Mouse (Mus musculus): ENCODE results near the gene Scyl2.
"Not testable (repeated sequence)": the region's sequence is repeated elsewhere in the genome, so short reads cannot be mapped to it uniquely, and the experiment has no call there.

The Scyl2 gene

DNA sequence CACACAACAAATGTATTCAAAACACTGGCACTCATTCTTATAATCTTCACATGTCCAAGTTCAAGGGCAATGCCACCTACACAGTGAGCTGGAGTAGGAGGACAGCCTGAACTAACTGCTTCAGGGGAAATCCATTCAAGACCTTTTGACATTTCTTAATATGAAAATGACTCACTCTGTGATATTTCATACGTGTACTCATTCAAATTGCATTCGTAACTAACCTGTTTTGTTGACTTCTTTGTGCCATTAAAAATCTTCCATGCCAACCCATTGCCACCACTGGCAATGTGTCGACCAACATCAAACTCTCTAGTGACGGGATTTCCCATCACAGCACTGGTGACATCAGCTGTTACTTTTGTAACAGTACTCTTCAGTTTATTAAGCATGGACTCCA, 8.0 kb downstream of the Scyl2 start:
- DNase-seq = no peak

DNA sequence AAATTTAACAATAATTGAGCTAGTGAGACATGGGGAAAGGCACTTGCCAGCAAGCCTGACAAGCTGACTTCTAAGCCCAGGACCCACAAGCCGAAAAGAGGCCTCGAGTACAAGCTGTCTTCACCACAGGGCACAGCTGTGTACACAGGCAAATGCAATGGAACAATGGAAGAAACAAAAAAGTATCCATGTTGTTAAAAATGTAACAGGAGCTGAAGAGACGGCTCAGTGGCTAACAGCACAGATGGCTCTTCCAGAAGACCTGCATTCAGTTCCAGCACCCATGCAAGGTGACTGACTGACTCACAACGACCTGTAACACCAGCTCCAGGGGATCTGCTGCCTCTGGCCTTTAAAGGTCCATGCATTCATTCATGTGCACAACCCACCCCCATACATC, 9.5 kb downstream of the Scyl2 start:
- peak; percentile 24 to 31 for DNase-seq

DNA sequence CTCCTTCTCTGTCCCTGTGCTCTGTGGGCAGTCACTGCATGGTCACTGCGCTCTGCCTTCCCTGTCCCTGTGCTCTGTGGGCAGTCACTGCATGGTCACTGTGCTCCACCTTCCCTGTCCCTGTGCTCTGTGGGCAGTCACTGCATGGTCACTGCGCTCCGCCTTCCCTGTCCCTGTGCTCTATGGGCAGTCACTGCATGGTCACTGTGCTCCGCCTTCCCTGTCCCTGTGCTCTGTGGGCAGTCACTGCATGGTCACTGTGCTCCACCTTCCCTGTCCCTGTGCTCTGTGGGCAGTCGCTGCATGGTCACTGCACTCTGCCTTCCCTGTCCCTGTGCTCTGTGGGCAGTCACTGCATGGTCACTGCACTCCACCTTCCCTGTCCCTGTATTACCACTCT, 15.7 kb downstream of the Scyl2 start:
- not testable (repeated sequence) for DNase-seq

DNA sequence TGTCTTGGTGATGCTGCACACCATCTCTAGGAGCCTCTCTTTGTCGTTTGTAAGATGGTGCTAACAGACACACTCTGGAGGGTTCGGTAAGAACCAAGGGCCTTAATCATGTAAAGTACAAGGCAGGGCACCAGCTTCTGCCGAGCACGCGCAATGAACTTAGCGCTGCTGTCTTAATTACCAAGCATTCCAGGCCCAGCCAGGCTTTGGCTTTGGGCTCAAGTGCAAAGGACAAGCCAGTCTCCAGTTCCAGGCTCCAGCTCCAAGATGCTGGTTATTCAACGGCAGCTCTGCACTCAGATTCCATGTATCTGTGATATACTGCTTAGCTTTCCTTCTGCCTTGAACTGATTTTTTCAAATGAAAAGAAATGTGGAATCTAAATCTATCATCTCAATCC, 18.5 kb downstream of the Scyl2 start:
- DNase-seq = no peak

DNA sequence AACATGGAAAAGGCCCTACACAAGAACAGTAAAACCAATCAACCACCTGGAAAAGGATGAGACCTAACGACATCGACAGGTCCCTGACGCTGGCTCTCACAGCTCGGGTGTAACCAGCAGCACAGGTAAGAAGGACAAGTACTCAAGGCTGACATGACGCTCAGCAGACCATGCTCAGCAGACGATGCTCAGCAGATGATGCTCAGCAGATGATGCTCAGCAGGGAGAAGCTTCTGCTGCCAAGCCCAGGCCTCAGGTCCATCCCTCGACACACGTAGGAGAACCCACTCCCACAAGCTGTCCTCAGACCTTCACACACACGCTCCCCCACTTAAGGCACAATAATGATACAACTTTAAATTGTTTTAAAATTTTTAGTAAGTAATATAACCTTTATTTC, 20.4 kb downstream of the Scyl2 start:
- peak; percentile 85 to 92 for DNase-seq

DNA sequence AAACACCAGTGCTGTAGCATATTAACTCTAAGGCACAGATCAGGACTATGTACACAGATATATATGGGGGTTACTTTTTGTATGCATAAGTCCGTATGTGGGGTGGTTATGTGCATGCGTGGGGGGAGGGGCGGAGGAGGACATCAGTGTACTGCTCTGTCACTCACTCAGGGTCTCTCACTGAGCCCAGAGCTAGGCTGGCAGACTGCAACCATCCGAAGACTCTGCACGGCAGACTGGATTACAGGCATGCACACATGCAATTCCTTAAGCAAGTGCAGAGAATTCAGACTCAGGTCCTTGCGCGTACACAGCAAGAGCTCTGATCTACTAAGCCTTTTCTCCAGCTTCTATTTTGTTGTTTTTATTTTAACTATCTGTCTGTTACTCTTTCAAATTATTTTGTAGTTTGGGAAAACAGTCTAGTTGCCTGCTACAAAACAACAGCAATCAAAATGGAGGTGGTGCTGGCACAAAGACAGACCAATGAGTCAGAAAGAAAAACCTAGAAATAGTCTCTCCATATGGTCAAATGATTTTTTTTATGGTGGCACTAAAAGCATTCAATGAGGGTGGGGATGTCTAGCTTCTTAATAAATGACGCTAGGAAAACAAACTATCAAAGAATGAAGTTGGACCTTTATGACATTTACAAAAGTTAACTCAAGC, 21.0 kb downstream of the Scyl2 start:
- peak; percentile 44 to 51 for DNase-seq

DNA sequence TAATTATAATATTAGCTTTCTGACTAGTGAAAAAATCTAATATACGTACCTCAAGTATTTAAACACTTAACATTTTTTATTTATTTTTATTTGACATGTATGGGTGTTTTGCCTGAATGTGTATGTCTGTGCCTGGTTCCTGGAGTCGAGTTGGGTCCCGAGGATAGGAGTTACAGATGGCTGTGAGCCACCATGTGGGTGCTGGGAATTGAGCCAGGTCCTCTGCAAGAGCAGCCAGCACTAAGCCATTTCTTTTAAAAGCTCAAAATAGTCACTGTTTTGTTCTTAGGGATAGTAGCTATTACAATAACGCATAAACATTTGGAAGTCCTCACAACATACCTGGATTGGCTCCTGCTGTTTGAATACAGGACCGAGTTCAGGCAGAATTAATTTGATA, 29.7 kb downstream of the Scyl2 start:
- DNase-seq = peak; percentile 80 to 83

DNA sequence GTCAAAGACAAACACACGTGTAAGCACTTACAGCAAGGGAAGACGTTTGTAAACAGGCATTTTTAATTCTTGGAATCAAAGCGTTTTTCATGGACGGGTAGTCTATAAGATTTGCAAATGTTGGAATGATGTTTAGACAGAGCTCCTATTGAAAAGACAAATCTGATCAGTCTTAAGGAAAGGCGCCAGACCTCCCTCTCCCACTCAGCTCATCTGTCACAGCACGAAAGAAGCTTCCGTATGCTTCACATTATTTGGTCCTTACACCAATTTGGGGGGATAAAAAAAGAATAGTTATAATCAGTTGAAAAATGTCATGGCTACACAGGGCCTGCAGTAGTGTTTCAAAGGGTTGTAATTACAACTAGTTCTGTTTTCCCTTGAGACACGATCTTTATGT, 33.2 kb downstream of the Scyl2 start:
- no peak for DNase-seq

DNA sequence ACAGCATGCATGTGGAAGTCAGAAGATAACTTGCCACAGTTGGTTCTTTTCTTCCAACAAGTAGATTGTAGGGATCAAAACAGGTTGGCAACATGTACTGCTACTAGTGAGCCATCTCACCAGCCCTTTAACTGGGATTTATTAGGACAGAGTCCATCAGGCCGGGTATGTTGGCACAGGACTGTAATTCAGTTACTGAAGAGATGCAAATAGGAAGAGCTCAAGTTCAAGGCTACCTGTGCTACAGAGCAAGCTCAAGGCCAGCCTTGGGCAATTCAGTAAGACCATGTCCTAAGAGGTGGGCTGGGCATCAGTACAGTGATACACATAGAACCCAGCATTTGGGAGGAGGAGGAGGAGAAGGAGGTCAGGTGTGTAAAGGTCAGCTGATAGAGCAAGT, 34.4 kb downstream of the Scyl2 start:
- DNase-seq = no peak

DNA sequence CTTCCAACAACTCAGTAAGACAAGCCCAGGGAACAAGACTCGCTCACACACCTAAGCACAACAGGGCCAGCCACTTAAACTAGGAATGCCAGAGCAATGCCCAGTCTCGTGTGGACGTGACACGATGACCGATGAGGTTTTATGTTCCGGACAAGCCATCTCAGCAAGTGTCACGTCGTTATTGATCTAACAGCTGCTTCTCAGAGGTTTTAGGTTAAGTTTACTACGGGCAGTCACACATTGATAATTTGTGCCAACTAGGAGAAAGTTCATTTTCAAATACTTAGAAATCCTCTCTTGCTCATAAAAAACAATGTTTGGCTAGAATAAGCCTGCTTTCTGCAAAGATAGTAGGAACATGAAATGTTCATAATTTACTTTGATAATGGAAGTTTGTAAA, 39.2 kb downstream of the Scyl2 start:
- DNase-seq = no peak

DNA sequence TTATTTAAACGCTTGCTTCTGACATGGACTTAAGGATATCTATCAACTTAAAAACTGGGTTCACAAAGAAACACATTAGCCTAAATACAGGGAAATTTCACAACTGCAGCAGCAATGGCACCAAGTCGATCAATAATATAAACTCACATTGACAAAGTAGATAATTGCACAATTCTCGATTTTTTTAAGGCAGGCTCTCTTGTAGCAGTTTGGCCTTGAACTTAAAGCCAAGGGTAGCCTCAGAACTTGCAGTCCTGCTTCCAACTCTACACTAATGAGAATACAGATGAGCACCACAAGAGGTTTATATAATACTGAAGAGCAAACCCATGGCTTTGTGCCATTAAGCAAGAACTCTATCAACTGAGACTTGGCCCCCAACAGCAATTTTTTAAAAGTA, 49.1 kb downstream of the Scyl2 start:
- DNase-seq = no peak

DNA sequence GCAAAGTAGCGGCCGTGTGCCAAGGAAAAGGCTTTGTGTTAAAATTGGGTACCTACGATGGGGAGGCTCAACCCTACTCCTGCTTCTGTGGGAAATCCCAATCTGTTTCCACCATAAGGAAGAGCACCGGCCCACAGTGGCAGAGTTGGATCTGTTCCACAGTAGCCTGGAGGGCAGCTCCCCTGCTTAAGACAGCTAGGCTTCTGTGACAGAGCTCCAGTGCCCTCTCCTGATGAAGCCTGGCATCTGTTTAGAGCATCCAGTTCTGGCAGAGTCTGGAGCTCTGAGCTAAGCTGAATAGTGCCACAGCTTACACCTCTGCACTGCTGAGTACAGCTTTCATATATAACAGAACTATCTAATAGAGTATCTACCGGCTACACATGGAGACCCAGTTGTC, 51.1 kb downstream of the Scyl2 start:
- peak; percentile 70 to 72 for DNase-seq

DNA sequence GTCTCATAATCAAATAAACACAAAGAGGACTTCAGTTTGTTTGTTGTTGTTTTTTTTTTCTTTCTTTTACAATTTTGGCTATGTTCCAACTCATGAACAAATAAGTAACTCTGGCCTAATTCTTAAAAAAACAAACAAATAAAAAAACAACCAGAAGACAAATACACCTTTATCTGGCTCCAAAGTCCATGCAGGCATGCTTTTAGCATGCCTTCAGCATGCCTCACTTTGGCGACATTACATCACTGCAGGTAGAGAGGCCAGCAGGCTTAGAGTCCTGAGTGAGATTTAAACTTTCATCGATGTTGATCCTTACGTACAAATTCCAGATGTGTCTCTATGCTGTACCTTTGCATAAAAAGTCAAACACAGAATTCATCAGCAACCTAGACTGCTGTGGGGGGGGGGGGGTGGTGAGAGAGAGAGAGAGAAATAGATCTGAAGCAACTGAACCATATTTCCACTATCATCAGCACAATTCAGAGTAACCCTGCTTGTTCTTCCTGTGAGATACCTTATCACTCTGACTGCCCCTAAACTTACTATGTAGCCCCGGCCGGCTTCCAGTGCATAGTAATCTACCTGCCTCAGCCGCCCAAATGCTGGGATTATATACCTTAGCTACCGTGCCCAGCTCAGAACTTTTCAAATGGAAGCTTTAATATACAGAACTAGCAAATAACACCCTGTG, 52.2 kb downstream of the Scyl2 start:
- DNase-seq = no peak

DNA sequence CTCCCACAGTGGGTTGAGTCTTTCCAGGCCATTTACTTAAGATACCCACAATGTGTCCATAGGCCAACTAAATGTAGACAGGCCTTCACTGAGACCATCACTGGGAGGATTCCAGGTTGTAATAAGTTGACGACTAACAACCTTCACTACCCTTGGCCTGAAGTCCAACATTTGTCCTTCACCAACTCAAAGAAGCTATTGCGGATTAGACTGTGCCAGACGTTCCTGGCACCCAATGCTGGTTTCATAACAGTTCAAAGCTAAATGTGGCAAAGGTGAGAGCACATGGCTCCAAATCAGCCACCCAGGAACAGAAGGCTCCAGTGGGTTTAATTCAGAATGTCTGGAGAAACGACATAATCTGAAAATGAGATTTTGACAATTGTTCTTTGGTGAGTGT, 53.0 kb downstream of the Scyl2 start:
- DNase-seq = no peak

DNA sequence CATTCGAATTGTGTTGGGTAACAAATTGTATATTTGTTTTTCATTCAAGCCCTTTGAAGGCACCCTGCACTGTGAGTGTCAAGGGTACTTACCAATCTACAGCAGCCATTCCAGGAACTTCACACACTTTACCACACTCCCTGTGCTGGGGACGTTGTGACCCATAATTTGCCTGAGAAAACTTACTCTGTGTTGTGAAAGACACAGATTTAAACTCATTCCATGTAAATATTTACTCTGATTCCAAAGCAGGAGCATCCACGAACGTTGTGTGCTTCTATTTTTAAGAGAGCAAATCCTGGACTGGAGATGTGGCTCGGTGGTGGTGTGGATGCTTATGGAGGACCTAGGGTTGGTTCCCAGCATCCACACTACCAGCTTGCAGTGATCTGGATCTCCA, 54.3 kb downstream of the Scyl2 start:
- DNase-seq = no peak

DNA sequence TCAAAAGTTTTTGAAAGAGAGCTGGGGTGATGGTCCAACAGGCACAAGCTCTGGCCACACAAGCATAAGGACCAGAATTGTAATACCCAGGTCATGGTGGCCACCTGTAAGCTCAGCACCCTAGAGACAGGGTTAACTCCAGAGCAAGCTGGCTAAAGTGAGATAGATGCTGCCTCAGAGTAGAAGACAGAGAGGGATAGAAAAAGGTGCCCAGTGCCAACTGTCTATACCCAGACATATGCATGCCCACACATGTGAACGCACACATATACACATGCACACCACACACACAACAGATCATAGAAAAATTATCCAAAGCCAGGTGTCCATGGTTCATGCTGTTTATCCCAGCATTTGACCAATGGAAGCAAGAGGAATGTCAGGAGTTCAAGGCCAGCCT, 55.5 kb downstream of the Scyl2 start:
- no peak for DNase-seq

DNA sequence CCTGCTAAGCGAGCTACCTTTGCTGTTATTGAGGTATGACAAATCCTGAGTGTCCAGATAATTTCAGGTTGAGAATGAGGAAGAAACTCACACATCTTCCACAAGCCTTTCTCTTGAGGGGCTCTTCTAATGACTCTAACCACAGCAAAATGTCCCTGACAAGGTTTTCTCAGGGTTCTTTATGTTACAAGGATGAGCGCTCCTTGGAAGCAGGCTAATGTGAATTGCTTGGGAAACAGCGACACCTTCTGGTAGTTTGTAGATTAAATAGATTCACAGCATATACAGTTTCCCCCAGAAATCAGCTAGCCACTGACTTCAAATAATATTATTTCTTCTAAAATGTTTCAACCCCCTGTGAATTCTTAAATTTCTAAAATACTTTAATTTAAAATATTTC, 56.0 kb downstream of the Scyl2 start:
- peak; percentile 78 to 83 for DNase-seq

DNA sequence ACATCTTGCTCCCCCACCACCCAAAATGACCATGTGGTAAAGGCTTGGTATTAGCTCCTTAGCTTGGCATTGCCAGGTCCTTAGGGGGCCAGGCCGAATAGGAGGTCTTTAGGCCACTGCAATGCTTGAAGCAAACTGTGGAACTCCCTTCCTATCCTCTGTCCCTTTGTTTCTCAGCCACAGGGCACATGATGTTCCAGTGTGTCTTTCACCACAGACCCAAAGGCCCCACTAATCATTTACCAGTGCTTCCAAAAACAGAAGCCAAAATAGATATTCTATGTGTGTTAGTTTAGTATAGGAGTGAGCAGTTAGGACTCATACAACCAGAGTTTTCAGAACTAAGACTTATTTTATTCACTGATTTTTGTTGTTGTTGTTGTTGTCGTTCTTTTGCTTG, 59.4 kb downstream of the Scyl2 start:
- no peak for DNase-seq

DNA sequence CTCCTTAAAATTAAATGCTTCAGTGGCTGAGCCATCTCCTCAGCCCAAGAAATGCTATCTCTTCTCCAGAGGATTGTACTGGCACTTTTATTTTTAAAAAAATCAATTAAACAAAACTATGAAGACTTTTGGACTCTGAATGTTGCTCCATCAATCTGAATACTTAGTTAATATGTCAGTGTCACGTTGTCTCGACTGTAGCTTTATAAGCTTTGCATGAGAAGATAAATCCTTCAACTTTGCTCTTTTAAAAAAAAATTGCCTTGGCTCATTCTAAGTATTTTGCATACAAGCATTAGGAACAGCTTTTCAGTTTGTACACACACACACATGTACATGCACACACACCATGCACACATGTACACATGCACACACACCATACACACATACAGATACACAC, 61.9 kb downstream of the Scyl2 start:
- DNase-seq = no peak

DNA sequence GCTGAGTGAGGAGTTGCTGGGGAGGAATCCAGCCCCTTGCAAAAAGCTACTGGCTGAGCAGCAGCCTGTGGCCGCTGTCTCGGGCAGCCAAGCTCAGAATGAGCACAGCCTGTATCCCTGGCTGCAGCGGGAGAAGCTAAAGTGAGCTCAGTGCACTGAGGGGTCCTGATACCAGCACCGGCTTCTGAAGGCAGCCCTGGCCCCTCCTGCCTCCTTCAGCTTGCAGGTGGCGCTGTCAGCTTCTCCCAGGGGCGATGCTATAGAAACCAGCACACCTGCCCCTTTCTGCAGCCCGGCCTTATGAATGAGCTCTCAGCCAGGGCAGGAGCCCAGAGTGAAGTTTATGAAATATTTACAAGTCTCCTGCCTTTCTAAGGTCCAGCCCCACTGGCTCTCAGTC, 65.0 kb downstream of the Scyl2 start, which contains the start of gene Slc17a8:
Gene Slc17a8 (minus strand): TSS at position 125 of the 400 bp plus-strand sequence.
- DNase-seq = no peak

DNA sequence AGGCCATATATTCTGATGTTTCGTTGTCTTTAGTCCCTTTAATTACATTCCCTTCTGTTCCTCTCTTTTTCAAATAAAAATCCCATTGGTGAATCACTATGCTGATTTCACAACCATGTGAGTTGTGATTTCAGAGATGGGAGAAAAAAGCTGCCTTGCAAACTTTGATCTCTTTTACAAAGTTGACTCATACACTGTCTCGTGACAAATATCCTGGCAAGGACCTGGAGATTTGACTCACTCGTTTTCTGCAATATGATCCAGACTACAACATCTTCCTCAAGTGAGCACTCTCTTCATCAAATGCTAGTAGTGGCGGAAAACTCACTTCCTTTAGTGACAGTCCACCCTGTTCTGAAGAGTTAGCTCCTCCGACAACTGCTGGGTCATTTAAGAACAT, 86.8 kb downstream of the Scyl2 start:
- no peak for DNase-seq

DNA sequence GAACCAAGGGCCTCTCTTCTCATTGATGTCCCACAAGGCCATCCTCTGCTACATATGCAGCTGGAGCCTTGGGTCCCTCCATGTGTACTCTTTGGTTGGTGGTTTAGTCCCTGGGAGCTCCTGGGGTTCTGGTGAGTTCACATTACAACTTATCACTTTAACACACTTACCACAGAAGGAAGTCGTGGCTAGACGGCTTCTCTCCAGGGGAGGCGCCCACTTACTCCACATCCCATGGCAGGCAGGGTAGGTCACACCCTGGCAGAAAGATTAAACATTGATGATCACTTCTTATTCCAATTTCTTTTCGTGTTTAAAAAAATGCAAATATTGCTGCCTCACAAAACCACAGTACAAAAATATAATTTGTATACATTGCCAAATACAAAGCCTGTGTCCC, 88.8 kb downstream of the Scyl2 start:
- no peak for DNase-seq

DNA sequence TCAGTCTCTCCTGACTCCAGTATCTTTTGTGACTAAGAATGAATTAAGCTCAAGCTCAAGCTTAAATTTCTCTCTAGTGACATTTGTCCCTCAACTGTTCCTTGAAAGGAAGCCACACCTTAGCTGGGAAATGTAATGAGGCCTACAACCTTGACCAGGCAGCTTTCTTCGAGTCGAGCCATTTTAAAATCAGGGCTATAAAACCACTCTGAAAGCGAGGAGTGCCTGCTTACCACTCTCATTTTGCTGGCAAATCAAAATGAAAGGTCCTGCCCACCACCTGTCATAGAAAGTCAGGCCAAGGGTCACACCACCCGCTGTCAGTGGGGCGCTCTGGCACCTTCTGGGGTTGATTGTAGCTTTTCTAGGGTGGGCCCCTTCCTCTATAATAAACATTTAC, 90.2 kb downstream of the Scyl2 start:
- DNase-seq = no peak

DNA sequence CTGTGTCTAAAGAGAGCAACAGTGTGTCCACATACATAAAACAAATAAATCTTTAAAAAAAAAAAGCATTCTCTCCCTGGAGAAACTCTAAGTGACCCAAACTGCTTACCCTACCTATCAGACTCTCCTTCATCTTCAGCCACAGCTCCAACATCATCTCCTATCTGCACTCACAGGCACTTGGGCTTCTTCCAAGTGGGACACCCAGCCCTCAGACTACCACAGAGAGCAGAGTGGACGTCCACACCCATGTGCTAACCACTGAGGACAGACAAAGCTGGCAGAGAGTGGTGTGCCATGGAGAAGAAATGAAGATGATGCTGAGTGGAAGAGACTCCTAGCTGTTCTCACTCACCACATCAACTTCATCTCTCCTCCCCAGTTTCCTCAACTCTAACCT, 90.6 kb downstream of the Scyl2 start:
- DNase-seq = no peak

DNA sequence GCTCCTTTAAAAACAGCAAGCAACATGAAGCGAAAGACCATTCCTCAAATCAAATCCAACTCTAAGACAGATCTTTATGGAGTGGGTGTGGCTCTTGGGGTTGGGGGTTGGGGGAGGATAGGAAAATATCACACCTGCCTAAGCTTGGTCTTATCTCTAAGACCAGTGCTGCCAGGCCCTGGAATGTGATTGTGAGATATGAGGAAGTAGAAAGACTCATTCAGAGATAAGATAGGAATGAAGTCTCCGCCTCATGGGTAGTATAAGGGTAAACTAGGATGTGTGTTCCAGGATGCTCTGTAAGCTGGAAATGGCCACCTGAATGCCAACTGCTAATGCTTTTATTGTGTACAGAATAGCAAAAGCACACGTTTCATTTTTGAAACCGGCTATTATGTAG, 91.8 kb downstream of the Scyl2 start:
- DNase-seq = no peak

Measured in cerebellum, postnatal 14 days (tissue).